Mouse (Mus musculus): Measurements from ENCODE around the gene Rabgap1l.

DNA sequence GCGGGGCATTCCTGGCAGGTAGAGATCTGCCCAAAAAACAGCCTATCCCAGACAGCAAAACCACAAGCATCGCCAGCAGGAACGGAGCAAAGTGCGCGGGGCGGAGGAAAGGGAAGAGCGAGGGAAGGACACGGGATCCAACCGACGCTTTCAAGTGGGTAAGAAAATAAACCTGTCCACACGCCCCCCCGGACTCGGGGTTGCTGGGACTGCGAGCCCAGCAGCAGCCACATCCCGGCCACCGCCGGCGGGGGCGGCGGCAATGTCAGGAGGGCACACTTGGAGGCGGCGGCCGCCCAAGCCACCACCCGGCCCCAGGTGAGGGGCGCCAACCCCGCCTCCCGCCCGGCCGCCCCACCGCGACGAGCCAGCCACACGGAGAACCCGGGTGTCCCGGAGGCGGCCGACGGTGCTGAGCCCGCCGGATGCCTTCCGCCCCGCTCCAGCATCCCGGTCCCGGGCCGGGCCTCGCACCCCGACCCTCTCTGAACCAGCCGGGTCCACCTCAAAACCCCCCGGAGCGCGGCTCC is 790 bp downstream of the Rabgap1l start:
- TF ChIP-seq CTCF (IDR thresholded peaks at IDR 0.05; ENCODE audit: extremely low read depth, insufficient read depth, low read length) (no peak), POLR2A (IDR thresholded peaks at IDR 0.05; ENCODE audit: extremely low read depth, insufficient read depth, low read length) (no peak)

Measured in cortical plate, adult 2 months (tissue).